Mouse (Mus musculus): ENCODE data around the gene Iqgap2. TPM values are rescaled to one million over a fixed set of nuclear protein-coding genes. Genes with fewer than 3 reads are reported as not detected.

The Iqgap2 gene
- total and polyA plus RNA-seq, 3 experiments: 0.27 to 0.32 TPM; not detected in 1

- DNase-seq (ENCODE audit: low read depth, low spot score): no peak
- Histone ChIP-seq H3K4me1 (ENCODE audit: control insufficient read depth in 1 of 2, insufficient read depth in 2 of 2, low read length in 2 of 2) (no peaks in the 10 kb centered on the region), H3K27me3 (ENCODE audit: control insufficient read depth in 1 of 2, insufficient read depth in 2 of 2, low read length in 2 of 2) (peaks cover 0 to 3% of the 10 kb centered on the region in 2 experiments; a peak in 2 of 4 replicates), H3K79me2 (ENCODE audit: control insufficient read depth, insufficient read depth, low read length, poor library complexity) (no peaks in the 10 kb centered on the region), H3K9ac (ENCODE audit: control insufficient read depth, low read depth, low read length, poor library complexity, severe bottlenecking) (no peak overlapping the region), H3K4me3 (ENCODE audit: control insufficient read depth in 1 of 2, insufficient read depth in 1 of 2, low read depth in 2 of 2, low read length in 2 of 2) (no peak overlapping the region), H3K36me3 (ENCODE audit: control insufficient read depth in 1 of 2, insufficient read depth in 2 of 2, low read length in 2 of 2) (no peaks in the 10 kb centered on the region), H3K27ac (ENCODE audit: control insufficient read depth, low read depth, low read length) (no peak overlapping the region), H3K9me3 (replicated peaks; ENCODE audit: insufficient read depth, low read length) (no peaks in the 10 kb centered on the region)
- TF ChIP-seq USF1 (IDR thresholded peaks at IDR 0.05; ENCODE audit: low read depth, low read length) (0 out of 2 replicates have a peak, but pooled peaks have one; percentile 26), SIN3A (IDR thresholded peaks at IDR 0.05; ENCODE audit: low read length) (no peak)
Observed at GRCm38 (mm10) chr13:95887375-95887774, 4.3 kb downstream of the Iqgap2 start.

DNA sequence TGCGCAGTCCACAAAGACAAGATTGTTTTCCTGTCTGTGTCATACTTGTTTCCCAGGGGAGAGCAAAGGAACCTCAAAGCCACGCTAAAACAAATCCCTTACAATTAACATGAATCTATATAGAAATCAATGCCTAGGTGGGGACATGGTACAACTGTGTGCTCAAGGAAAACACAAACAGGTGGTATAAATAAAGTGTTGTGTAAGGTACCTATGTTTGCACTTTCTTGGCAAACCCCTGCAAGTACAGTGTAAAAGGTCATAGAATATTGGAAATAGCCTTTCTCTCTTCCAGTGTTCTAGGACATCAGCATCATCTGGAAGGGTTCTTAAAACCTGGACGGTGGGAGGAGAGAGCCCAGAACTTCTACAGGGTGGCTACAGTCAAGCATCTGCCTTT, 7.3 kb downstream of the Iqgap2 start:
- Histone ChIP-seq H3K9ac (ENCODE audit: control insufficient read depth, low read depth, low read length, poor library complexity, severe bottlenecking) (no peak overlapping the region), H3K4me3 (ENCODE audit: control insufficient read depth in 1 of 2, insufficient read depth in 1 of 2, low read depth in 2 of 2, low read length in 2 of 2) (no peak overlapping the region), H3K27me3 (ENCODE audit: control insufficient read depth in 1 of 2, insufficient read depth in 2 of 2, low read length in 2 of 2) (peaks cover 0 to 3% of the 10 kb centered on the region in 2 experiments; a peak in 2 of 4 replicates), H3K4me1 (ENCODE audit: control insufficient read depth in 1 of 2, insufficient read depth in 2 of 2, low read length in 2 of 2) (no peaks in the 10 kb centered on the region), H3K9me3 (replicated peaks; ENCODE audit: insufficient read depth, low read length) (no peaks in the 10 kb centered on the region), H3K36me3 (ENCODE audit: control insufficient read depth in 1 of 2, insufficient read depth in 2 of 2, low read length in 2 of 2) (no peaks in the 10 kb centered on the region), H3K27ac (ENCODE audit: control insufficient read depth, low read depth, low read length) (no peak overlapping the region), H3K79me2 (ENCODE audit: control insufficient read depth, insufficient read depth, low read length, poor library complexity) (no peaks in the 10 kb centered on the region)
- DNase-seq (ENCODE audit: low read depth, low spot score): no peak
- TF ChIP-seq MXI1 (IDR thresholded peaks at IDR 0.05; ENCODE audit: low read depth, low read length): no peak

- TF ChIP-seq SMC3 (IDR thresholded peaks at IDR 0.05; ENCODE audit: low read depth, low read length) (no peak), ZNF384 (IDR thresholded peaks at IDR 0.05; ENCODE audit: low read depth, low read length) (no peak), TCF12 (IDR thresholded peaks at IDR 0.05; ENCODE audit: low read depth, low read length) (no peak), USF2 (IDR thresholded peaks at IDR 0.05; ENCODE audit: borderline replicate concordance in 1 of 2, insufficient read depth in 1 of 2, low read depth in 1 of 2, low read length in 2 of 2) (no peak), E2F4 (IDR thresholded peaks at IDR 0.05; ENCODE audit: borderline replicate concordance, low read depth, low read length) (no peak), TBP (IDR thresholded peaks at IDR 0.05; ENCODE audit: low read depth, low read length) (no peak), MYB (IDR thresholded peaks at IDR 0.05; ENCODE audit: low read depth, low read length) (no peak), KAT2A (conservative IDR thresholded peaks at IDR 0.05; ENCODE audit: low read depth, low read length) (no peak), CHD1 (IDR thresholded peaks at IDR 0.05; ENCODE audit: low read depth, low read length) (no peak), CTCF (IDR thresholded peaks at IDR 0.05 in 2 of 3, conservative IDR thresholded peaks at IDR 0.05 in 1 of 3; ENCODE audit: control insufficient read depth in 1 of 3, insufficient read depth in 1 of 3, low read depth in 2 of 3, low read length in 3 of 3, poor library complexity in 1 of 3, severe bottlenecking in 1 of 3) (no peak), GATA1 (IDR thresholded peaks at IDR 0.05; ENCODE audit: low read depth, low read length) (no peak), POLR2AphosphoS5 (IDR thresholded peaks at IDR 0.05; ENCODE audit: borderline replicate concordance, low read depth, low read length) (no peak), HCFC1 (IDR thresholded peaks at IDR 0.05; ENCODE audit: low read depth, low read length) (no peak), SIN3A (IDR thresholded peaks at IDR 0.05; ENCODE audit: low read length) (no peak), TAL1 (IDR thresholded peaks at IDR 0.05; ENCODE audit: low read length) (no peak), ZMIZ1 (IDR thresholded peaks at IDR 0.05; ENCODE audit: low read depth, low read length) (no peak), MYC (IDR thresholded peaks at IDR 0.05; ENCODE audit: low read depth, low read length) (no peak), JUND (IDR thresholded peaks at IDR 0.05; ENCODE audit: low read depth, low read length) (no peak)
- no peak for DNase-seq (ENCODE audit: low read depth, low spot score)
- Histone ChIP-seq H3K27me3 (ENCODE audit: control insufficient read depth in 1 of 2, insufficient read depth in 2 of 2, low read length in 2 of 2) (peaks cover 0 to 5% of the 10 kb centered on the region in 2 experiments; a peak in 2 of 4 replicates), H3K79me2 (ENCODE audit: control insufficient read depth, insufficient read depth, low read length, poor library complexity) (no peaks in the 10 kb centered on the region), H3K9me3 (replicated peaks; ENCODE audit: insufficient read depth, low read length) (no peaks in the 10 kb centered on the region), H3K4me1 (ENCODE audit: control insufficient read depth in 1 of 2, insufficient read depth in 2 of 2, low read length in 2 of 2) (no peaks in the 10 kb centered on the region), H3K27ac (ENCODE audit: control insufficient read depth, low read depth, low read length) (no peak overlapping the region), H3K9ac (ENCODE audit: control insufficient read depth, low read depth, low read length, poor library complexity, severe bottlenecking) (no peak overlapping the region), H3K36me3 (ENCODE audit: control insufficient read depth in 1 of 2, insufficient read depth in 2 of 2, low read length in 2 of 2) (no peaks in the 10 kb centered on the region), H3K4me3 (ENCODE audit: control insufficient read depth in 1 of 2, insufficient read depth in 1 of 2, low read depth in 2 of 2, low read length in 2 of 2) (no peak overlapping the region)
Observed at GRCm38 (mm10) chr13:95882001-95882400, 9.7 kb downstream of the Iqgap2 start.
